Mouse (Mus musculus) embryo, embryonic 11.5 days (tissue): ENCODE measurements around the gene Tom1l2.

Experiments used
- DNase-seq: peaks from one replicate; pipeline ENCODE4 v3.0.0-alpha.2; 2012; ENCODE audit warnings: low read depth, low spot score

Gene Tom1l2

GRCm38 (mm10) chr11:60346537-60346936 lies 6.2 kb downstream of the Tom1l2 start:
- DNase-seq: no peak

- DNase-seq: no peak
These were observed 6.8 kb downstream of the Tom1l2 start for GRCm38 (mm10) chr11:60345868-60346267.

GRCm38 (mm10) chr11:60339361-60339760 lies 13.3 kb downstream of the Tom1l2 start:
- no peak for DNase-seq

GRCm38 (mm10) chr11:60338291-60338690 lies 14.4 kb downstream of the Tom1l2 start:
- no peak for DNase-seq

GRCm38 (mm10) chr11:60335771-60336170 lies 16.9 kb downstream of the Tom1l2 start:
- no peak for DNase-seq

- DNase-seq: no peak
These were observed 18.6 kb downstream of the Tom1l2 start for GRCm38 (mm10) chr11:60334124-60334523.

GRCm38 (mm10) chr11:60333461-60333860 lies 19.2 kb downstream of the Tom1l2 start:
- DNase-seq: no peak

- no peak for DNase-seq
These were observed 22.2 kb downstream of the Tom1l2 start for GRCm38 (mm10) chr11:60330551-60330950.

GRCm38 (mm10) chr11:60323731-60324130 lies 29.0 kb downstream of the Tom1l2 start:
- DNase-seq: no peak

GRCm38 (mm10) chr11:60321438-60321837 lies 31.3 kb downstream of the Tom1l2 start:
- DNase-seq: no peak

GRCm38 (mm10) chr11:60320426-60321037 lies 32.2 kb downstream of the Tom1l2 start:
- no peak for DNase-seq

GRCm38 (mm10) chr11:60319257-60320066 lies 33.2 kb downstream of the Tom1l2 start:
- no peak for DNase-seq

GRCm38 (mm10) chr11:60318716-60319115 lies 34.0 kb downstream of the Tom1l2 start:
- no peak for DNase-seq

- no peak for DNase-seq
These were observed 35.2 kb downstream of the Tom1l2 start for GRCm38 (mm10) chr11:60317376-60318102.

GRCm38 (mm10) chr11:60316883-60317282 lies 35.8 kb downstream of the Tom1l2 start:
- DNase-seq: no peak

GRCm38 (mm10) chr11:60316250-60316649 lies 36.5 kb downstream of the Tom1l2 start:
- no peak for DNase-seq

GRCm38 (mm10) chr11:60311025-60311854 lies 41.5 kb downstream of the Tom1l2 start:
- no peak for DNase-seq

- no peak for DNase-seq
These were observed 42.8 kb downstream of the Tom1l2 start for GRCm38 (mm10) chr11:60309875-60310274.

- no peak for DNase-seq
These were observed 44.1 kb downstream of the Tom1l2 start for GRCm38 (mm10) chr11:60308506-60309116.

GRCm38 (mm10) chr11:60308061-60308460 lies 44.6 kb downstream of the Tom1l2 start:
- no peak for DNase-seq

- DNase-seq: no peak
These were observed 45.3 kb downstream of the Tom1l2 start for GRCm38 (mm10) chr11:60307375-60307825.
